Mouse (Mus musculus) testis, adult 2 months (tissue): Measurements from ENCODE around the gene Adipor1. TPM values are rescaled to one million over a fixed set of nuclear protein-coding genes. Genes with fewer than 3 reads are reported as not detected.

Experiments
- H3K27ac ChIP-seq: fragments of 200-500 bp; 2 replicates; pipeline ENCODE4 v1.5.1; 2012; ENCODE audit warnings: low read depth, low read length; ENCODE audit not compliant: control insufficient read depth, insufficient read depth
- H3K27me3 ChIP-seq: fragments of 200-500 bp; 2 replicates; pipeline ENCODE4 v1.6.1; 2012; ENCODE audit warnings: mild to moderate bottlenecking, low read length, moderate library complexity; ENCODE audit not compliant: control insufficient read depth, insufficient read depth
- H3K36me3 ChIP-seq: fragments of 200-500 bp; 2 replicates; pipeline ENCODE4 v1.6.1; 2012; ENCODE audit warnings: mild to moderate bottlenecking, low read length; ENCODE audit not compliant: control insufficient read depth, insufficient read depth
- H3K4me1 ChIP-seq: fragments of 200-500 bp; 2 replicates; pipeline ENCODE4 v1.6.1; 2012; ENCODE audit warnings: low read length; ENCODE audit not compliant: control insufficient read depth, insufficient read depth
- H3K4me3 ChIP-seq: fragments of 200-500 bp; 2 replicates; pipeline ENCODE4 v1.5.1; 2012; ENCODE audit warnings: low read depth, mild to moderate bottlenecking, low read length, moderate library complexity, mixed read lengths; ENCODE audit not compliant: control insufficient read depth
- CTCF ChIP-seq: fragments of 200-500 bp; IDR thresholded peaks from 2 replicates; pipeline ENCODE4 v1.5.1; 2012; ENCODE audit warnings: low read depth, mild to moderate bottlenecking, inconsistent platforms, low read length, moderate library complexity; ENCODE audit not compliant: control insufficient read depth, insufficient read depth, insufficient replicate concordance
- POLR2A ChIP-seq: fragments of 200-500 bp; IDR thresholded peaks from 2 replicates; pipeline ENCODE4 v1.6.1; 2012; ENCODE audit warnings: low read depth, mild to moderate bottlenecking, inconsistent platforms, low read length, moderate library complexity; ENCODE audit not compliant: control insufficient read depth
- polyA plus RNA-seq: library from polyadenylated mRNA; depleted of rRNA; stranded (reverse); fragments of >200 nt; gene quantifications from 2 replicates; pipeline ENCODE4 v1.2.3, GENCODE M21; 2012; rRNA removed

Gene Adipor1
- polyA plus RNA-seq: 79.6 and 87.4 TPM in 2 replicates

DNA sequence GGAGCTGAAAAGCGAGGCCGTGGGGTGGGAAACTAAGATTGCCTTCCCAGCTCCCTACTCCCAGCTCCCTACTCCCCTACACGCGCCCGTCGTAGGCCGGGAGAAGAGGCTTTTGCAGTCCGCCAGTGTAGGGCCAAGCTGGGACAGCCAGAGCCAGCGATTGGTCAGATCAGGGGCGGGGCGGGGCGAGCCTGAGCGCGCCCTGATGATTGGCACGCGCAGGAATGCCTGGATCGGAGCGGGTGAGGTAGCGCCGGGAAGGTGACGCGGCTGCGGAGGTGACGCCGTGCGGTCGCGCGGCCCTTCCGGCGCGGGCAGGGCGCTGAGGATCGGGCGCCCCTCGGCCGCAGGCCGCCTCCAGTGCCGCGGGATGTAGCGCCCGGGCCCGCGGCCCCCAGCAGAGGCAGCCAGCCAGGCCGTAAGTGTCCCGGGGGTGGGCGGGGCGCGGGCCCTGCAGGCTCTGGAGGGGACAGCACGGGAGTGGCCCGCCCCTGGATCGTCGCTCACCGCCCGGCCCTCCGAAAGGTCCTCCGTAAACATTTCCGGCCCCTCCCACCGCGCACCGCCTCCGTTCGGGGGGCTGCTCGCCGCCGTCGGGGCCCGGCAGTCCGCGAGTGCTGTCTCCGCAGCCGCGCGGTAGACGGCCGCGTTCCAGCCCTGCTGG lies at the start of gene Adipor1:
Adipor1 (plus strand) TSS at position 211 of the 664 bp plus-strand sequence.
- H3K27ac ChIP-seq: peak within 1 kb of the TSS; percentile 85
- peak within 1 kb of the TSS; percentile 83 for H3K4me3 ChIP-seq
- H3K36me3 ChIP-seq: no peaks in the 10 kb centered on the region
- TF ChIP-seq POLR2A (peak; percentile 73), CTCF (no peak)
- H3K4me1 ChIP-seq: peaks cover 2% of the 10 kb centered on the region
- no peaks in the 10 kb centered on the region for H3K27me3 ChIP-seq

- TF ChIP-seq CTCF (no peak), POLR2A (no peak)
- no peaks in the 10 kb centered on the region for H3K27me3 ChIP-seq
These were observed 49.7 kb upstream of the Adipor1 start for GRCm38 (mm10) chr1:134365491-134365890.

DNA sequence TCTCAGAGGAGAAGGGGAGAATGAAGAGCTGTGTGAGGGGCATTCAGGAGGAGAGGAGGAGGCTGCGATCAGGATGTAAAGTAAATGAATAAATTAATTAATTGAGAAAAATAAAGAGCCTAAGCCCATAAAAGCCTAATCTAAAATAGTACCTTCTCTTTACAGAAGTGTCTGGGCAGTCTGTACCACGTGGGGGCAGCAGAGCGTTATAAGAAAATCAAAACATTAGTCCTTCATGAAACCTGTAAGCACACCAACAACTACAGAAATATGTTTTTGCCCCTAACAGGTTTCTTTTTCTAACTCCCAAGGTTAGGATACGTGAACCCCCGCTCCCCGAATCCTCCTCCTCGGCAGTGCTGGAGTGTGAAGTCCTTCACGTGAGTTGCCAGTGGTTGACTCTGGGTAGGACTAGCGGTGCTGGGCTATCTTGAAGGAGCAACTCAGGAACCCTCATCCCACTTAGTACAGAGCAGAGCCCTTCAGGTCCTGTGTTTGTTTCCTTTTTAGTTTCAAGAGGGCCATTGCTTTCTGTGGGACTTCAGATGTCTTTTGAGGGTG lies 46.3 kb upstream of the Adipor1 start:
- Histone ChIP-seq H3K36me3 (no peaks in the 10 kb centered on the region), H3K27ac (peak overlapping the region; percentile 9; the same call in 1 of the 2 replicates), H3K27me3 (no peaks in the 10 kb centered on the region), H3K4me1 (no peaks in the 10 kb centered on the region), H3K4me3 (no peak overlapping the region)
- TF ChIP-seq POLR2A: no peak
- no peak for TF ChIP-seq CTCF

More at GRCm38 (mm10) chr1:134365491-134365890, 49.7 kb upstream of the Adipor1 start:
- H3K27ac ChIP-seq: no peak overlapping the region
- H3K36me3 ChIP-seq: no peaks in the 10 kb centered on the region
- H3K4me1 ChIP-seq: peaks cover 5% of the 10 kb centered on the region
- H3K4me3 ChIP-seq: no peak overlapping the region

DNA sequence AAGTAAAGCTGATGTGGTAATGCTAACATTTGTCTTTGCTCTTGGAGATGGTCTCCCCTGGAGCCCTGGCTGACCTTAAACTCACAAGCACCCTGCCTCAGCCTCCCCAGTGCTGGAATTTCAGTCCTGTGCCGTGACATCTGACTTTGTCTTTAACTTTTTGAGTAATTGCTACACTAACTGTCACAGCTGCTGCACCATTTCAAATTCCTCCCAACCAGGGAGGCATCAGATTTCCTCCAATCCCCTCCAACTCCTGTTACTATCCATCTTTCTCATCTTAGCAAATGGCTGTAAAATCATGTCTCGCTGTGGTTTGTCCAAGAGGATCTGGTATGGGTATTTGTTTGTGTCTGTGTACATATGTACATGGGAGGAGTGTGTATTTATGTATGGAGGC lies 41.1 kb upstream of the Adipor1 start:
- H3K27ac ChIP-seq: no peak overlapping the region
- no peaks in the 10 kb centered on the region for H3K36me3 ChIP-seq
- H3K4me3 ChIP-seq: no peak overlapping the region
- TF ChIP-seq POLR2A (no peak), CTCF (no peak)
- no peaks in the 10 kb centered on the region for H3K4me1 ChIP-seq
- no peaks in the 10 kb centered on the region for H3K27me3 ChIP-seq

DNA sequence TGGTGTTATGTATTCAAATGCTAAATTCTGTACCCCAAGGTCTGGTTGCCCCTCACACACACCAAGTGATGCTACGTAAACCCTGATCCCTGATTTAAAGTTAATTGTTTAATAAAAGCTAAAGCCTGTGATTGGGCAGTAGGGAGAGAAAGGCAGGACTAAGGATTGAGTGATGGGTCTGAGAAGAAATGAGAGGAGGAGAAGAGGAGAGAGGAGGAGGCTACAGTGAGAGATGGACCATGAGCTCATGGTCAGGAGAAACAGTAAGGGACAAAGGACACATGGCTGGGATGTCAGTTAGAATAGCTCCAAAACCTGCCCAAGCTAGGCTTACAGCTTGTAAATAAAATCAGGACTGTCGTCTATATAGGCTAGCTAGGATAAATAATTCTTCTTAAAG lies 34.1 kb upstream of the Adipor1 start:
- H3K36me3 ChIP-seq: no peaks in the 10 kb centered on the region
- no peak for TF ChIP-seq CTCF
- TF ChIP-seq POLR2A: no peak
- H3K27ac ChIP-seq: no peak overlapping the region
- H3K27me3 ChIP-seq: no peaks in the 10 kb centered on the region
- peaks cover 5% of the 10 kb centered on the region for H3K4me1 ChIP-seq
- peak overlapping the region; percentile 23; the same call in 1 of the 2 replicates for H3K4me3 ChIP-seq

- Histone ChIP-seq H3K36me3 (no peaks in the 10 kb centered on the region), H3K4me3 (peak overlapping the region; percentile 57), H3K27me3 (no peaks in the 10 kb centered on the region), H3K4me1 (peaks cover 5% of the 10 kb centered on the region), H3K27ac (peak overlapping the region; percentile 7; the same call in 1 of the 2 replicates)
- peak; percentile 42; the same call in 1 of the 2 replicates for TF ChIP-seq POLR2A
- TF ChIP-seq CTCF: no peak
These were observed 33.2 kb upstream of the Adipor1 start for GRCm38 (mm10) chr1:134381795-134382625.

DNA sequence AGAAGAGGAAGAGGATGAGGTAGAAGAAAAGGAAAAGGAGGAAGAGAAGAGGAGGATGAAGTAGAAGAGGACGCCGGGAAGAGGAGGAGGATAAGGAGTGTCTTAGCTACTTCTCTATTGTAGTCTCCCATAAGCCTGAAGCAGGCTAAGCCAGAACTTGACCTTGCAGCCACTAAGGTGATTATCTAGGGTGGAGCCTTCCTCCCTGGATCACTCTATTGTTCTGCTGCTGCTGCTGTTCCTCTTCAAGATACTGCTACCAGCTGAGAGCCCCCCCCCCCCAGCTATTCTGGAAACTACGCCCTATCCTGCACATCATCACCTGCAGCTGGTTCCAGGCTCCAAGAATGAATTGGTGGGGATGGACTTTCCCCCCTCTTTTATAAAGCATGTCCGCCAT lies 30.6 kb upstream of the Adipor1 start:
- TF ChIP-seq POLR2A: no peak
- TF ChIP-seq CTCF: no peak
- no peaks in the 10 kb centered on the region for H3K36me3 ChIP-seq
- H3K4me3 ChIP-seq: no peak overlapping the region; the same call in 1 of the 2 replicates
- H3K4me1 ChIP-seq: peaks cover 5% of the 10 kb centered on the region
- no peaks in the 10 kb centered on the region for H3K27me3 ChIP-seq
- no peak overlapping the region for H3K27ac ChIP-seq
